In genomic region chr3:102086283-102086682, GRCm38 (mm10) we compare ENCODE assay signal across 17 mouse cellular contexts. TPM values are rescaled to one million over a fixed set of nuclear protein-coding genes. Genes with fewer than 3 reads are reported as not detected.
DNase-seq lines count a peak whose midpoint lies in the region; ATAC-seq and TF ChIP-seq lines count a peak whose summit lies in the region.
"Had no signal": no experiment of that assay in that cellular context is flagged by ENCODE, and none has a peak within 500 bp of the region (broad histone marks: within the 10 kb centered on the region; RNA-seq: fewer than 3 reads in every experiment).

Casq2 (plus strand) TSS chr3:102086415.

- ATAC-seq in embryonic facial prominence, embryonic 14.5 days (ENCODE audit: low read depth): no peak; the same call in 1 of the 2 replicates
- ATAC-seq in megakaryocyte-erythroid progenitor cell, adult 5-6 weeks (replicated peaks; ENCODE audit: low FRiP score, low TSS enrichment, poor library complexity, severe bottlenecking): no peak
- ATAC-seq: forebrain, embryonic 15.5 days had no signal

- no peaks in the 10 kb centered on the region for H3K4me1 ChIP-seq in cerebellum, adult 2 months (ENCODE audit: control insufficient read depth, insufficient read depth, low read length)
- no peaks in the 10 kb centered on the region for H3K4me1 ChIP-seq in embryonic facial prominence, embryonic 14.5 days (ENCODE audit: control insufficient read depth, insufficient read depth, low read length)
- H3K4me1 ChIP-seq in heart, adult 2 months (ENCODE audit: control insufficient read depth, insufficient read depth, low read length): peaks cover 11% of the 10 kb centered on the region
- H3K4me1 ChIP-seq: forebrain, embryonic 15.5 days had no signal

- H3K36me3 ChIP-seq in embryonic facial prominence, embryonic 14.5 days (ENCODE audit: control insufficient read depth, insufficient read depth, low read length): no peaks in the 10 kb centered on the region
- no peaks in the 10 kb centered on the region; the same call in none of the 2 replicates for H3K36me3 ChIP-seq in heart, adult 2 months (ENCODE audit: control insufficient read depth, insufficient read depth, low read length)
- H3K36me3 ChIP-seq: forebrain, embryonic 15.5 days; hindbrain, embryonic 15.5 days had no signal

- H3K27me3 ChIP-seq in cerebellum, adult 2 months (ENCODE audit: control insufficient read depth, insufficient read depth, low read length): no peaks in the 10 kb centered on the region
- H3K27me3 ChIP-seq in embryonic facial prominence, embryonic 14.5 days (replicated peaks; ENCODE audit: control insufficient read depth, insufficient read depth, low read length): peaks cover 13% of the 10 kb centered on the region
- no peaks in the 10 kb centered on the region for H3K27me3 ChIP-seq in heart, adult 2 months (ENCODE audit: control insufficient read depth, insufficient read depth, low read length)
- H3K27me3 ChIP-seq: forebrain, embryonic 15.5 days had no signal

- no peaks in the 10 kb centered on the region; the same call in 1 of the 2 replicates for H3K79me2 ChIP-seq in heart, adult 2 months (replicated peaks; ENCODE audit: control insufficient read depth, insufficient read depth, low read length)

- no peak within 1 kb of the TSS for H3K27ac ChIP-seq in cerebellum, adult 2 months (ENCODE audit: insufficient read depth, low read length)
- H3K27ac ChIP-seq in embryonic facial prominence, embryonic 14.5 days (replicated peaks; ENCODE audit: low read depth, low read length): no peak within 1 kb of the TSS
- peak within 1 kb of the TSS; percentile 90 for H3K27ac ChIP-seq in heart, adult 2 months
- H3K27ac ChIP-seq: forebrain, embryonic 15.5 days; hindbrain, embryonic 15.5 days had no signal

- no peaks in the 10 kb centered on the region for H3K9me3 ChIP-seq in embryonic facial prominence, embryonic 14.5 days (ENCODE audit: control insufficient read depth, low read length)
- H3K9me3 ChIP-seq: forebrain, embryonic 15.5 days; hindbrain, embryonic 15.5 days had no signal

- TF ChIP-seq CTCF in cerebellum, adult 2 months (IDR thresholded peaks at IDR 0.05; ENCODE audit: borderline replicate concordance, insufficient read depth, low read depth, low read length): no peak
- no peak for TF ChIP-seq CTCF in heart, adult 2 months (IDR thresholded peaks at IDR 0.05)

- no peak within 1 kb of the TSS for H3K9ac ChIP-seq in embryonic facial prominence, embryonic 14.5 days (ENCODE audit: low read depth, low read length)
- H3K9ac ChIP-seq in heart, adult 2 months (ENCODE audit: low read depth, low read length): peak within 1 kb of the TSS; percentile 84
- H3K9ac ChIP-seq: forebrain, embryonic 15.5 days; hindbrain, embryonic 15.5 days had no signal

- no peak for DNase-seq in cerebellum, adult 2 months
- DNase-seq in cerebellum, postnatal 14 days: no peak
- peak; percentile 16 for DNase-seq in embryonic facial prominence, embryonic 14.5 days (ENCODE audit: low spot score)
- peak in 1 of 2 experiments; percentile 59 for DNase-seq in heart, adult 2 months
- DNase-seq in heart, postnatal 14 days: peak; percentile 42 to 50
- DNase-seq in adrenal gland, adult 2 months: no peak
- DNase-seq in testis, postnatal 10 days (ENCODE audit: low spot score): no peak
- DNase-seq: cerebellum, adult 18-20 months; embryo, embryonic 11 days; kidney, adult 9 months; layer of hippocampus, adult 9-11 months; left cerebral cortex, postnatal 4 days; lung, postnatal 36 days; thymus, adult 18-20 months had no signal

- TF ChIP-seq EP300 in heart, adult 2 months (IDR thresholded peaks at IDR 0.05; ENCODE audit: insufficient read depth, low read depth, low read length): no peak

- H3K4me2 ChIP-seq in embryonic facial prominence, embryonic 14.5 days (ENCODE audit: low read depth, low read length): no peak within 1 kb of the TSS
- H3K4me2 ChIP-seq: forebrain, embryonic 15.5 days; hindbrain, embryonic 15.5 days had no signal

- intact Hi-C loops in heart, adult 2 months (cut with DNase I): loop anchor here (10.0 kb wide), 1 partner anchor 609 kb away; no protein-coding TSS in a partner anchor
- intact Hi-C loops in heart, postnatal 14 days (cut with DNase I): no loop called here

- WGBS in cerebellum, adult 2 months: 80% methylated on average over 4 of the region's 4 CpGs
- 62% methylated on average over 4 of the region's 4 CpGs for WGBS in embryonic facial prominence, embryonic 14.5 days
- 33% methylated on average over 4 of the region's 4 CpGs for WGBS in heart, adult 2 months

- no peak within 1 kb of the TSS for H3K4me3 ChIP-seq in cerebellum, adult 2 months (replicated peaks; ENCODE audit: insufficient read depth, low read depth, low read length)
- H3K4me3 ChIP-seq in embryonic facial prominence, embryonic 14.5 days (ENCODE audit: low read depth, low read length): no peak within 1 kb of the TSS
- H3K4me3 ChIP-seq in heart, adult 2 months: peak within 1 kb of the TSS; percentile 49
- H3K4me3 ChIP-seq: forebrain, embryonic 15.5 days; hindbrain, embryonic 15.5 days had no signal

- TF ChIP-seq POLR2A in cerebellum, adult 2 months (IDR thresholded peaks at IDR 0.05; ENCODE audit: borderline replicate concordance, insufficient read depth, low read length): no peak
- peak; percentile 81 for TF ChIP-seq POLR2A in heart, adult 2 months (IDR thresholded peaks at IDR 0.05; ENCODE audit: insufficient read depth, low read depth, low read length)

RNA-seq across cellular contexts. Expression of gene Casq2, which starts in this region (rescaled TPM):
- polyA plus RNA-seq in cerebellum, adult 2 months (2012; rRNA removed): 49.1 and 50.4 TPM in 2 replicates
- polyA plus RNA-seq in embryonic facial prominence, embryonic 14.5 days (2014; fragmentation: Nextera tagmentation; extraction: Ambion mirVana): 128 and 199 TPM in 2 replicates
- total RNA-seq in heart, adult 2 months (2021): 100 to 1,000 TPM; 833 to 848 TPM
- polyA plus RNA-seq in heart, adult 2 months (2012; rRNA removed): 361 and 854 TPM in 2 replicates
- 1,000 to 10,000 TPM; 1,042 to 1,098 TPM for total RNA-seq in heart, postnatal 14 days (2021)
- total RNA-seq in megakaryocyte-erythroid progenitor cell, adult 5-6 weeks (2014; fragmentation: Nextera tagmentation): not detected in 2 replicates
- not detected in 2 replicates for total RNA-seq in megakaryocyte-erythroid progenitor cell, adult 5-6 weeks (2017)
- 1 to 10 TPM; 1.7 to 2.0 TPM for total RNA-seq in adrenal gland, adult 2 months (2021)
- 0.11 and 0.12 TPM in 2 replicates for polyA plus RNA-seq in adrenal gland, adult 2 months (2012; rRNA removed)

Comparison
In these comparisons a context has a peak if more than half of its experiments do, and no peak if none do; other contexts are left out.
1. RNA of gene Casq2 (total RNA-seq): 1,042 to 1,098 TPM in heart, postnatal 14 days and 833 to 848 TPM in heart, adult 2 months; 1.7 to 2.0 TPM in adrenal gland, adult 2 months and not detected in megakaryocyte-erythroid progenitor cell, adult 5-6 weeks; every median in the first group is over 100 times any median in the second.
2. RNA of gene Casq2 (polyA plus RNA-seq): 361 to 854 TPM in heart, adult 2 months, 128 to 199 TPM in embryonic facial prominence, embryonic 14.5 days and 49.1 to 50.4 TPM in cerebellum, adult 2 months; 0.11 to 0.12 TPM in adrenal gland, adult 2 months; every median in the first group is over 10 times any median in the second.
3. DNase-seq: peak in embryonic facial prominence, embryonic 14.5 days (single experiment) and heart, postnatal 14 days (2 of 2); none in cerebellum, adult 2 months (0 of 2), cerebellum, postnatal 14 days (0 of 2), adrenal gland, adult 2 months (single experiment) and testis, postnatal 10 days (single experiment).